Mouse (Mus musculus): ENCODE results near the gene Pycr2.
"Not testable (repeated sequence)": the region's sequence is repeated elsewhere in the genome, so short reads cannot be mapped to it uniquely, and the experiment has no call there.

GRCm38 (mm10) chr1:180938781-180939180 lies 34.7 kb downstream of the Pycr2 start:
- not testable (repeated sequence) for TF ChIP-seq CTCF (IDR thresholded peaks at IDR 0.05; ENCODE audit: control insufficient read depth, insufficient read depth, insufficient replicate concordance, low read depth, low read length); POLR2A (IDR thresholded peaks at IDR 0.05; ENCODE audit: control insufficient read depth, low read depth, low read length)

All from testis, adult 2 months (tissue).